Mouse (Mus musculus) C2C12 (cell line): ENCODE results near the gene Rbms3.

Source experiments
- FOSL1 ChIP-seq: IDR thresholded peaks from one replicate; pipeline ENCODE4 v1.8.0; 2011; ENCODE audit warnings: mild to moderate bottlenecking, low read length; ENCODE audit not compliant: poor library complexity, insufficient read depth, severe bottlenecking
- MAX ChIP-seq: IDR thresholded peaks from one replicate; pipeline ENCODE4 v1.6.1; 2011; ENCODE audit warnings: mild to moderate bottlenecking, control low read depth
- MYOG ChIP-seq: IDR thresholded peaks from one replicate; pipeline ENCODE4 v1.6.1; 2011; ENCODE audit not compliant: control insufficient read depth, insufficient read length; ENCODE audit errors: extremely low read depth
- USF1 ChIP-seq: IDR thresholded peaks from one replicate; pipeline ENCODE4 v1.6.1; 2011; ENCODE audit warnings: low read depth, mild to moderate bottlenecking, control low read depth, moderate library complexity

DNA sequence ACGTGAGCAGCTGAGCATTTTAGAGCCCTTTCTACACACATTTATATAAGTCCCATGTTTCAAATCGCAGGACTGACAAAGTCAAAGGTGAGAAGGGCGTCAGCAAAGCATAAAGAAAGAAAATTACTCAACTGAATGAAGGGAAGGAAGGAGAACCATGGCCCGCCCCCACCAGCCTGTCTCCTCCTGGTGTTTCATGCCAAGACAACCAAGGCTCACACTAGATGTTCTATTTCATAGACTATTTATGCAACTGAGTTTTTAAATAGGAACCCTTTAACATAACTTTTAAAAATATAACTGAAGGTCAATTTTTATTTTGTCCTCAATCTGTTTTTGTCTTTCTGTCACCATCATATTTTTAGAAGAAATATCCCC lies 989.4 kb downstream of the Rbms3 start:
- TF ChIP-seq MYOG: no peak
- TF ChIP-seq FOSL1: no peak
- TF ChIP-seq USF1: no peak
- TF ChIP-seq MAX: no peak
